Mouse (Mus musculus): ENCODE results near the gene Clpx. TPM values are rescaled to one million over a fixed set of nuclear protein-coding genes. Genes with fewer than 3 reads are reported as not detected.

The Clpx gene
- total RNA-seq, 1 experiment = 24.1 TPM

GRCm38 (mm10) chr9:65374468-65375162 lies 80.6 kb downstream of the Clpx start:
- Histone ChIP-seq H3K9ac (ENCODE audit: insufficient read depth, low read depth, low read length, poor library complexity, severe bottlenecking) (no peak overlapping the region), H3K4me1 (ENCODE audit: control insufficient read depth in 2 of 2, insufficient read depth in 2 of 2, low read length in 2 of 2, poor library complexity in 1 of 2) (peaks cover 0 to 5% of the 10 kb centered on the region in 2 experiments; a peak in 1 of 4 replicates), H3K27ac (ENCODE audit: insufficient read depth, low read depth, low read length, poor library complexity, severe bottlenecking) (no peak overlapping the region), H3K4me3 (ENCODE audit: insufficient read depth in 1 of 2, low read depth in 1 of 2, low read length in 2 of 2, poor library complexity in 1 of 2, severe bottlenecking in 1 of 2) (no peak overlapping the region), H3K36me3 (ENCODE audit: control insufficient read depth, insufficient read depth, low read length, poor library complexity, severe bottlenecking) (no peaks in the 10 kb centered on the region), H3K9me3 (ENCODE audit: control insufficient read depth, insufficient read depth, low read depth, low read length) (no peaks in the 10 kb centered on the region)
- DNase-seq (ENCODE audit: low read depth, low spot score) = no peak
- no peak for TF ChIP-seq CHD2 (IDR thresholded peaks at IDR 0.05; ENCODE audit: low read depth, low read length)
- TF ChIP-seq ZNF384 (IDR thresholded peaks at IDR 0.05; ENCODE audit: low read depth, low read length) = no peak
- TF ChIP-seq MAFK (IDR thresholded peaks at IDR 0.05; ENCODE audit: insufficient read depth, low read depth, low read length) = no peak
- TF ChIP-seq ZC3H11A (IDR thresholded peaks at IDR 0.05; ENCODE audit: borderline replicate concordance, low read depth, low read length) = no peak
- TF ChIP-seq HCFC1 (IDR thresholded peaks at IDR 0.05; ENCODE audit: borderline replicate concordance, insufficient read depth, low read length) = no peak
- in situ Hi-C loops (cut with MboI; ENCODE audit: low sequenced_read_pairs in 2 of 2, unreplicated experiment in 2 of 2) = no loop called here

- Histone ChIP-seq H3K4me1 (ENCODE audit: control insufficient read depth in 2 of 2, insufficient read depth in 2 of 2, low read length in 2 of 2, poor library complexity in 1 of 2) (peaks cover 0 to 5% of the 10 kb centered on the region in 2 experiments; a peak in 1 of 4 replicates), H3K36me3 (ENCODE audit: control insufficient read depth, insufficient read depth, low read length, poor library complexity, severe bottlenecking) (no peaks in the 10 kb centered on the region), H3K9ac (ENCODE audit: insufficient read depth, low read depth, low read length, poor library complexity, severe bottlenecking) (no peak overlapping the region), H3K27ac (ENCODE audit: insufficient read depth, low read depth, low read length, poor library complexity, severe bottlenecking) (no peak overlapping the region), H3K9me3 (ENCODE audit: control insufficient read depth, insufficient read depth, low read depth, low read length) (no peaks in the 10 kb centered on the region), H3K4me3 (ENCODE audit: insufficient read depth in 1 of 2, low read depth in 1 of 2, low read length in 2 of 2, poor library complexity in 1 of 2, severe bottlenecking in 1 of 2) (no peak overlapping the region)
- in situ Hi-C loops (cut with MboI; ENCODE audit: low sequenced_read_pairs in 2 of 2, unreplicated experiment in 2 of 2) = no loop called here
- no peak for DNase-seq (ENCODE audit: low read depth, low spot score)
- TF ChIP-seq MAFK (IDR thresholded peaks at IDR 0.05; ENCODE audit: insufficient read depth, low read depth, low read length) = no peak
- TF ChIP-seq HCFC1 (IDR thresholded peaks at IDR 0.05; ENCODE audit: borderline replicate concordance, insufficient read depth, low read length) = no peak
- no peak for TF ChIP-seq ZNF384 (IDR thresholded peaks at IDR 0.05; ENCODE audit: low read depth, low read length)
Observed at GRCm38 (mm10) chr9:65375163-65375934, 81.3 kb downstream of the Clpx start.

Other genes with a start within 250 kb of the Clpx start
- 8.8 and 17.9 TPM in 2 replicates for gene Igdcc4, start 192.8 kb upstream of the Clpx start, total RNA-seq (2012; rRNA removed)
- 6.0 and 6.1 TPM in 2 replicates for gene Igdcc3, start 153.1 kb upstream of the Clpx start, total RNA-seq (2012; rRNA removed)
- gene Parp16, start 98.9 kb upstream of the Clpx start, total RNA-seq (2012; rRNA removed) = 4.9 TPM in 2 replicates
- 0.09 and 0.11 TPM in 2 replicates for gene Cilp, start 29.1 kb upstream of the Clpx start, total RNA-seq (2012; rRNA removed)
- 23.7 and 27.5 TPM in 2 replicates for gene Pdcd7, start 51.8 kb downstream of the Clpx start, total RNA-seq (2012; rRNA removed)
- 4.5 and 8.5 TPM in 2 replicates for gene Ubap1l, start 66.8 kb downstream of the Clpx start, total RNA-seq (2012; rRNA removed)
- 0.71 and 1.1 TPM in 2 replicates for gene Kbtbd13, start 97.4 kb downstream of the Clpx start, total RNA-seq (2012; rRNA removed)
- gene Rasl12, start 104.2 kb downstream of the Clpx start, total RNA-seq (2012; rRNA removed) = 0.18 and 0.21 TPM in 2 replicates
- gene Slc51b, start 128.7 kb downstream of the Clpx start, total RNA-seq (2012; rRNA removed) = not detected in 2 replicates
- 9.1 and 9.6 TPM in 2 replicates for gene Mtfmt, start 141.5 kb downstream of the Clpx start, total RNA-seq (2012; rRNA removed)
- gene Spg21, start 166.7 kb downstream of the Clpx start, total RNA-seq (2012; rRNA removed) = 28.5 and 31.7 TPM in 2 replicates
- gene Ankdd1a, start 225.9 kb downstream of the Clpx start, total RNA-seq (2012; rRNA removed) = not detected in 2 replicates

Measured in ES-E14 (cell line).